Mouse (Mus musculus) liver, embryonic 12.5 days (tissue): ENCODE results near the gene Mia2. TPM values are rescaled to one million over a fixed set of nuclear protein-coding genes. Genes with fewer than 3 reads are reported as not detected.
A peak's percentile ranks its signal among the peaks of the same experiment; 100 is the strongest.
"Not testable (repeated sequence)": the region's sequence is repeated elsewhere in the genome, so short reads cannot be mapped to it uniquely, and the experiment has no call there.

ENCODE experiments used
- ATAC-seq: fragments of 200-750 bp; cut with Nextera tagmentation; 2 replicates; pipeline ENCODE4 v1.8.0; 2017; ENCODE audit warnings: moderate number of reproducible peaks, mild to moderate bottlenecking, moderate library complexity
- H3K27ac ChIP-seq: fragments of 300-500 bp; sonication (generic); 2 replicates; pipeline ENCODE4 v1.5.1; 2016; ENCODE audit warnings: mild to moderate bottlenecking
- H3K27me3 ChIP-seq: fragments of 300-500 bp; sonication (generic); replicated peaks from 2 replicates; pipeline ENCODE4 v1.6.1; 2016; ENCODE audit warnings: mild to moderate bottlenecking, moderate library complexity
- H3K36me3 ChIP-seq: fragments of 300-500 bp; sonication (generic); 2 replicates; pipeline ENCODE4 v1.6.1; 2016; ENCODE audit warnings: mild to moderate bottlenecking, moderate library complexity
- H3K4me1 ChIP-seq: fragments of 300-500 bp; sonication (generic); 2 replicates; pipeline ENCODE4 v1.6.1; 2016
- H3K4me2 ChIP-seq: fragments of 300-500 bp; sonication (generic); 2 replicates; pipeline ENCODE4 v1.6.1; 2016; ENCODE audit warnings: mild to moderate bottlenecking, moderate library complexity
- H3K4me3 ChIP-seq: fragments of 300-500 bp; sonication (generic); 2 replicates; pipeline ENCODE4 v1.5.1; 2016; ENCODE audit warnings: mild to moderate bottlenecking, moderate library complexity
- H3K9ac ChIP-seq: fragments of 300-500 bp; sonication (generic); 2 replicates; pipeline ENCODE4 v1.6.1; 2016; ENCODE audit warnings: mild to moderate bottlenecking, moderate library complexity
- H3K9me3 ChIP-seq: fragments of 300-500 bp; sonication (generic); replicated peaks from 2 replicates; pipeline ENCODE4 v1.6.1; 2016; ENCODE audit warnings: mild to moderate bottlenecking, moderate library complexity
- WGBS: fragments of 180-500 bp; shearing (Covaris S2); methylation state at CpG from one replicate; pipeline ENCODE4 v1.1.7; 2016; ENCODE audit not compliant: insufficient replicate concordance; 5-methylcytosine and 5-hydroxymethylcytosine counted together
- microRNA-seq: library from miRNA; unstranded; fragments of <30 nt; microRNA quantifications from one replicate; pipeline ENCODE4, GENCODE M21; 2017
- polyA plus RNA-seq: library from polyadenylated mRNA; unstranded; fragments of >200 nt; fragmentation: Nextera tagmentation; extraction: Ambion mirVana; gene quantifications from 2 replicates; pipeline ENCODE4 v1.2.1, GENCODE M21; 2016

Mia2 gene
- polyA plus RNA-seq, 1 experiment from 2014 or later: 52.6 TPM

DNA sequence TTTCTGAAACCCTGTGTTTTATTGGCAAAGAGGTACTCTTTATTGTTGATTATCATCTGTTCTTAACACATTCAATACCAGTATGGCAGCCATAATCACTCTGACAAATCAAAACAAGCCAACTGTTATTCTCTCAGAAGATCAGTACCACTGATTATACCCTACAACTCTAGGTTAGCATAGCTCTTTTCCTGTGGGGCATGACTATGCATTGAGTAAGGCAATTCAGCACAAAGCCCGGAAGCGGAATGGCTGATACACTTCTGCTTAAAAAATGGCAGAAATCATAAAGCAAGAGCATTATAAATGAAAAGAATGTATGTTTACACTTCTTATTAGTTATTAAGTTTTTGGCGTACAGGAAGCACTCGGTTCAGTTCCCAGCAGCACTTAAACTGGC, 120.6 kb downstream of the Mia2 start:
- peaks cover 19% of the 10 kb centered on the region for H3K36me3 ChIP-seq
- no peaks in the 10 kb centered on the region for H3K9me3 ChIP-seq
- no peak overlapping the region for H3K9ac ChIP-seq
- no peak for ATAC-seq
- no peak overlapping the region for H3K4me3 ChIP-seq
- peaks cover 35% of the 10 kb centered on the region for H3K4me1 ChIP-seq
- no peak overlapping the region for H3K27ac ChIP-seq
- no peaks in the 10 kb centered on the region for H3K27me3 ChIP-seq
- H3K4me2 ChIP-seq: no peak overlapping the region
- WGBS: 75% methylated on average over 4 of the region's 4 CpGs

DNA sequence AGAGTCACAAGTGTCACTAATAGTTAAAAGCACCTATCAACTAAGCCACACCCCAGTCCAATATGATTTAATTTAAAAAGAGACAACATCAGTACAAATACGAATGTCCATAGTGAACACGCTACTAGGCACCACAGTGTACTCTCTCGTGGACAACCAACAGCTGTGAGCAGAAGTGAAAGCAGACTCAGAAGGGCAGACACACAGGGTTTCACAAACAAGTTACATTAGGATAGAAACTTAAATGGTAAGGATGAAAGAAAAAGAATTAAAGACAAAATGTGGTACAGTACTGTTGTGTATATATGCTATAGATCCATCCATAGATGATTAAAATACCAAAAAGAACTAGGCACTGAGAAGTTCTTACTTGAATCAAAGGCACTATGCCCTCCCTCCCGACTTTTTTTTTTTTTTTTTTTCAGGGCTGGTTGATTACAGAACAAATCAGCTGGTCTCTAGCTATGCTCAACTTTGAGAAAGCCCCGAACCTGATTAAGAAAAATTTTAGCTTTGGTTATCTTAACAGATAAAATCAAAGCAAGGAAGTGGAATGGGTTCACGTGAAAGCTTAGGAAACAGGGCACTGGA, 121.2 kb downstream of the Mia2 start:
- 54% methylated on average over 6 of the region's 6 CpGs for WGBS
- no peak overlapping the region for H3K9ac ChIP-seq

DNA sequence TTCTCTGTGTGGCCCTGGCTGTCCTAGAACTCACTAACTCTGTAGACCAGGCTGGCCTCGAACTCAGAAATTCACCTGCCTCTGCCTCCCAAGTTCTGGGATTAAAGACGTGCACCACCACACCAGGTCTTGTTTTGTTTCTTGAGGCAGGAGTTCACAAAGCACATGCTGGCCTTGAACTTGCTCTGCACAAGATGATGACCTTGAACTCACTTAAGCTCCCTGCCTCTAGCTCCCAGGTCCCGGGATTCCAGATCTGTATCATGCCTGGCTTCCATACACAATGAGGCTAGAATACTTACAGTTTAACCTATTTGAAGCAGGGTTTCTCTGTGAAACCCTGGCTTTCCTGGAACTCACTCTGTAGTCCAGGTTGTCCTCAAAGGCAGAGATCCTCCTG, 121.7 kb downstream of the Mia2 start:
- H3K4me1 ChIP-seq: peaks cover 35% of the 10 kb centered on the region
- H3K4me2 ChIP-seq: peak overlapping the region; percentile 76
- no peaks in the 10 kb centered on the region for H3K27me3 ChIP-seq
- peak overlapping the region; percentile 99 for H3K4me3 ChIP-seq
- H3K9ac ChIP-seq: 0 out of 2 replicates have a peak overlapping the region, but pooled peaks have one; percentile 27
- ATAC-seq: no peak
- no peaks in the 10 kb centered on the region for H3K9me3 ChIP-seq
- WGBS: 78% methylated on average over 3 of the region's 3 CpGs
- H3K36me3 ChIP-seq: peaks cover 8% of the 10 kb centered on the region; the same call in 1 of the 2 replicates
- H3K27ac ChIP-seq: no peak overlapping the region

More for the DNA sequence above, 121.2 kb downstream of the Mia2 start:
- ATAC-seq: no peak
- no peak overlapping the region for H3K27ac ChIP-seq
- H3K4me1 ChIP-seq: peaks cover 35% of the 10 kb centered on the region
- peaks cover 13% of the 10 kb centered on the region for H3K36me3 ChIP-seq
- peak overlapping the region; percentile 99; the same call in 1 of the 2 replicates for H3K4me3 ChIP-seq
- H3K4me2 ChIP-seq: peak overlapping the region; percentile 76
- H3K27me3 ChIP-seq: no peaks in the 10 kb centered on the region
- no peaks in the 10 kb centered on the region for H3K9me3 ChIP-seq

DNA sequence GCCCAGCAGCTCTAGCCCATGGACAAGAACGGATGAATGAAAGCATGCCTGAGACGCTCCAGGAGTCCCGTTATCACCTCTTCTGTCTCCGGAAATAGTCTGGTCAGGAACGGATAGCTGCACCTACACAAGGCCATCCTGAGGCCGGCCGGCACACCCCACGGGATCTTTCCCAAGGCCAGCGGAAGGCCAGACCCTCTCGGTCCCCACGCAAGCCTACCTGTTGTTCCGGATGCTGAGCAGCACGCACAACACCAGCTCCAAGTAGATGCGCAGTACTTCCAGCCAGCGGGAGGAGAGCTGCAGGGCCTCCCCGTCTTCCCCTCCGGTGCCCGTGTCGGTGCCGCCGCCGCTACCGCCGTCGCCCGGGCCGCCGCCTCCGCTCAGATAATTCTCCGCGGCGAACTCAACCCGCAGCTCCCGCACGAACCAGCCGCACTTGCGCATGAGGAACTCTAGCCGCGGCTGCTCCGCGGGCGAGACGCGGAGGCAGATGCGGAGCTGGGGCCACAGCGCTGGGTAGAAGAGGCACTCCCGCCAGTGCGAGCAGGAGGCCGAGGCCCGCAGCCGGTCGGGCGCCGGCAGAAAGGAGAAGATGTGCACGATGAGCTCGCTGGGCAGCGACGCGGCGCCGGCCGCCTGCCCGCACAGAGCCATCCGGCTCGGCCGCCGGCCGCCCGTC, 123.2 kb downstream of the Mia2 start:
- under 1% methylated on average over 62 of the region's 69 CpGs for WGBS
- no peaks in the 10 kb centered on the region for H3K27me3 ChIP-seq
- H3K4me1 ChIP-seq: peaks cover 35% of the 10 kb centered on the region
- peak overlapping the region; percentile 98 for H3K27ac ChIP-seq
- H3K4me2 ChIP-seq: peak overlapping the region; percentile 76
- peak overlapping the region; percentile 97 for H3K9ac ChIP-seq
- H3K9me3 ChIP-seq: no peaks in the 10 kb centered on the region
- peak overlapping the region; percentile 99 for H3K4me3 ChIP-seq
- no peaks in the 10 kb centered on the region for H3K36me3 ChIP-seq
- peak; percentile 22 for ATAC-seq

DNA sequence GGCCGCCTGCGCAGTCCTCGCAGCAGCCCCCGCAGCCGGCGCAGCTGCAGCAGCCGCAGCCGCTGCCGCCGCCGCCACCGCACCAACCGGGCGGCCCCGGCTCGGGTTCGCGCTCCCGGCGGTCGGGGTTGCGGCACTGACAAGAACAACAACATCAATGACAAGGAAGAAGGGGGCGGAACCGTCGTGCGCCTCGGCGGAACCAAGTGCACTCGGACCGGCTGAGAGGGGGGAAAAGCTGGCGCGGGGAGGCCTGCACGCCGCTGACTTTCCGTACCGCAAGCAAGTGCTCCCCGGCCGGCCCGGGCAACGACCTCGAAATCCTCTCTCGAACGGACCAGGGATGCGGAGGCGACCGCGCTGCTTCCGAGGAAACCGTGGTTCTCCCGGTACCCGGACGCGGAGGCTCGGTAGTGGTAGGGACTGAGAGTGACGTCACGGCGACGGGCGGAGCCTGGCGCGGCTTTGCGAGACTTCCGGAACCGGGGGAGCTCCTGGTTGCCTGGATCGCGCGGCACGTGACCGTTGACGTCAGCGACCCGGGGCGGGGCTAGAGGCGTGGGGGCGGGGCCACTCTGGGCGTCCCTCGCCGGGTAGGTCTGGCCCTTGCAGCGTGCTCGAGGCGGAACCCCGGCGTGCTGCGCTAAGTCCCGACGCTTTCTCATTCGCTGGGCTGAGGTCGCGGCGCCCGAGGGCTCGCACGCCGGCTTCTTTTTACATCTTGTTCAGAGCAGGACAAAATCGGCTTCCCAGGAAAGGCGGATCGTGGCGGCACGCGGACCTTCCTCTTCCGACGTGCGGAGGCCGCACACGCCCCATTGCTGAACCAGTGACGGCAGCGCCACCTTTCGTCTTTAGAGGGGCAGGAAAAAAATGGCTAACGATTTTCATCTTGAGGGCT, 124.0 kb downstream of the Mia2 start, which contains the start of gene Fbxo33:
Gene Fbxo33, minus strand, starts transcription at position 401 of the 901 bp plus-strand sequence.
- Histone ChIP-seq H3K4me3 (peak within 1 kb of the TSS; percentile 99), H3K9me3 (no peaks in the 10 kb centered on the region), H3K27ac (peak within 1 kb of the TSS; percentile 98), H3K36me3 (no peaks in the 10 kb centered on the region), H3K4me2 (peak within 1 kb of the TSS; percentile 76), H3K4me1 (peaks cover 35% of the 10 kb centered on the region), H3K9ac (peak within 1 kb of the TSS; percentile 97), H3K27me3 (no peaks in the 10 kb centered on the region)
- WGBS: under 1% methylated on average over 105 of the region's 109 CpGs
- ATAC-seq: peak; percentile 89

DNA sequence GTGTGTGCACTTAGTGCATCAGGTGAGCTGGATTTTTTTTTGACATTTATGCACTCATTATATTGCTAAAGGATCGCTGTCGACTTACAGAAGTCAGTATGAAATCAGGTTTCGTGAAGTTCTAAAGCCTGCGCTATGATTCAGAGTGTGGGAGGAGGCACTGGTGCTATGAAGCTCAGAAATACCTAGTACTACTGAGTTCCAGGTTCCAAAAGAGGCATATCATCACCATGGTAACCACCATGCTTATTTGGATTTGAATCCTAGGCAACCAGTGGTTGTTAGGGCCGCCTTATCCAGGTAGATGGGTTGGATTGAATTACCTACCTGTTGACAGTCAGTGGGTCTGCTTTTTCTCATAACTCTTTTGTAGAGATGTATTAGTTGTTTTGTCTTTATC, 132.8 kb downstream of the Mia2 start:
- no peak for ATAC-seq
- no peaks in the 10 kb centered on the region for H3K36me3 ChIP-seq
- H3K9me3 ChIP-seq: no peaks in the 10 kb centered on the region
- H3K4me1 ChIP-seq: no peaks in the 10 kb centered on the region
- WGBS: 77% methylated on average over 5 of the region's 5 CpGs
- no peak overlapping the region for H3K4me3 ChIP-seq
- H3K27me3 ChIP-seq: no peaks in the 10 kb centered on the region; the same call in 1 of the 2 replicates
- H3K9ac ChIP-seq: no peak overlapping the region
- no peak overlapping the region for H3K27ac ChIP-seq
- no peak overlapping the region for H3K4me2 ChIP-seq

DNA sequence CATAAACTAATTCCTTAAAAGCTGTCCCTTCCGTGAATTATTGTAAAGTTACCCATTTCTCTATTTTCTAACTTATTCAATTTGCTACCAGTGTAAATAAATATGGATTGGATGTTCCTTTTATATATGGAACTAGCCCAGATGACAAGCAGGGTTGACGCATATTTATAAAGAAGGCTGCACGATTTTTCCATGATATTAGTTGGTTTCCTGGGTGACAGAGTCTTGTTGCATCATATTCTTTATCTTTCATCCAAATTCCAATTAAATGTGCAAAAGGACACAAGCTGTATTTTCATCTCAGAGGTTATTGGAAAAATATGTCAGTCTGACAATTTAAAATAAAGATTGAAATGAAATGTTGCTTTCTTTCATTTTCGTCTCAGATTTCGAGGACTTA, 142.8 kb downstream of the Mia2 start:
- no peaks in the 10 kb centered on the region for H3K36me3 ChIP-seq
- no peak for ATAC-seq
- no peak overlapping the region for H3K4me2 ChIP-seq
- no peak overlapping the region for H3K9ac ChIP-seq
- no peak overlapping the region for H3K4me3 ChIP-seq
- H3K9me3 ChIP-seq: no peaks in the 10 kb centered on the region
- H3K4me1 ChIP-seq: no peaks in the 10 kb centered on the region
- H3K27ac ChIP-seq: no peak overlapping the region
- H3K27me3 ChIP-seq: no peaks in the 10 kb centered on the region
- 72% methylated on average over 5 of the region's 5 CpGs for WGBS

DNA sequence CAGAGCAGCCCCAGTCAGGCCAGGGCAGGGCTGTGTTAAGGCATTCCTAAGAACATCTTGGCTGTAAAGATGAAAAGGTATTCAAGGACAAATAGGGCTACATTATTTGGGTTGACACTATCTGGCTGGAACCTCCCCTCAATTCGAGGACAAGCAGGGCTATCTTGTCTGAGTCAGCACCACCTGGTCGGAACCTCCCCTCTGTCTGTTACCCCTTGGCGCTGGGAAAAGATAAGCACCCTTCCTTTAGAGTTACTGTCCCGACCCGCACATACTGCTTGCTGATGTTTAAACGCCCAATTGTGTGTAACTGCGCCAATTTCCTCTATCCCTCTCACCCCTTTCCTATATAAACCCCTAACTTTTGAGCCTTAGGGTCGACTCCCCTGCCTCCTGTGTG, 145.4 kb downstream of the Mia2 start:
- H3K9me3 ChIP-seq, H3K4me2 ChIP-seq, ATAC-seq, H3K27ac ChIP-seq, H3K4me3 ChIP-seq, H3K9ac ChIP-seq, H3K36me3 ChIP-seq, H3K27me3 ChIP-seq, H3K4me1 ChIP-seq: not testable (repeated sequence)
- 64% methylated on average over 8 of the region's 8 CpGs for WGBS

Small RNA genes lying within 50 kb of the gene (microRNA-seq; reads per million reads assigned to microRNA genes)
- not detected for gene Gm27284

Other genes starting within 250 kb of the Mia2 start
- gene Sec23a, start 83.8 kb upstream of the Mia2 start, polyA plus RNA-seq: 31.2 and 32.5 TPM in 2 replicates
- gene Gemin2, start 82.4 kb upstream of the Mia2 start, polyA plus RNA-seq: 27.3 and 28.2 TPM in 2 replicates
- 54.4 and 55.3 TPM in 2 replicates for gene Trappc6b, start 34.3 kb upstream of the Mia2 start, polyA plus RNA-seq
- gene Pnn, start 28.9 kb upstream of the Mia2 start, polyA plus RNA-seq: 68.6 and 69.4 TPM in 2 replicates
- gene Fbxo33, start 123.9 kb downstream of the Mia2 start, polyA plus RNA-seq: 12.5 and 14.6 TPM in 2 replicates